Mouse (Mus musculus) intestine, embryonic 16.5 days (tissue): ENCODE results near the gene Anxa6. TPM values are rescaled to one million over a fixed set of nuclear protein-coding genes. Genes with fewer than 3 reads are reported as not detected.

ENCODE experiments used
- ATAC-seq: fragments of 200-750 bp; cut with Nextera tagmentation; 2 replicates; pipeline ENCODE4 v1.8.0; 2017; ENCODE audit warnings: moderate TSS enrichment, moderate library complexity
- H3K27ac ChIP-seq: fragments of 300-500 bp; sonication (generic); 2 replicates; pipeline ENCODE4 v1.5.1; 2014; ENCODE audit warnings: mild to moderate bottlenecking, low read length
- H3K27me3 ChIP-seq: fragments of 300-500 bp; sonication (generic); replicated peaks from 2 replicates; pipeline ENCODE4 v1.6.1; 2014; ENCODE audit warnings: low read length, control low read depth, mixed read lengths; ENCODE audit not compliant: control insufficient read depth, insufficient read depth
- H3K36me3 ChIP-seq: fragments of 300-500 bp; sonication (generic); 2 replicates; pipeline ENCODE4 v1.6.1; 2014; ENCODE audit warnings: low read length, control low read depth; ENCODE audit not compliant: control insufficient read depth, insufficient read depth
- H3K4me1 ChIP-seq: fragments of 300-500 bp; sonication (generic); 2 replicates; pipeline ENCODE4 v1.6.1; 2014; ENCODE audit warnings: low read length, control low read depth, mixed read lengths; ENCODE audit not compliant: control insufficient read depth, insufficient read depth
- H3K4me2 ChIP-seq: fragments of 300-500 bp; sonication (generic); 2 replicates; pipeline ENCODE4 v1.6.1; 2014; ENCODE audit warnings: low read depth, low read length, control low read depth
- H3K4me3 ChIP-seq: fragments of 300-500 bp; sonication (generic); 2 replicates; pipeline ENCODE4 v1.5.1; 2014; ENCODE audit warnings: mild to moderate bottlenecking, low read length
- H3K9ac ChIP-seq: fragments of 300-500 bp; sonication (generic); 2 replicates; pipeline ENCODE4 v1.6.1; 2014; ENCODE audit warnings: low read depth, low read length
- H3K9me3 ChIP-seq: fragments of 300-500 bp; sonication (generic); 2 replicates; pipeline ENCODE4 v1.6.1; 2016; ENCODE audit warnings: low read length, control low read depth; ENCODE audit not compliant: control insufficient read depth
- WGBS: fragments of 180-500 bp; shearing (Covaris S2); extraction: QIAGEN DNeasy Blood & Tissue Kit; methylation state at CpG from one replicate; pipeline ENCODE4 v1.1.7; 2014; 5-methylcytosine and 5-hydroxymethylcytosine counted together
- polyA plus RNA-seq: library from polyadenylated mRNA; unstranded; fragments of >200 nt; fragmentation: Nextera tagmentation; extraction: Ambion mirVana; gene quantifications from 2 replicates; pipeline ENCODE4 v1.2.1, GENCODE M21; 2015

Anxa6 gene
- polyA plus RNA-seq, 1 experiment from 2014 or later = 247 TPM

DNA sequence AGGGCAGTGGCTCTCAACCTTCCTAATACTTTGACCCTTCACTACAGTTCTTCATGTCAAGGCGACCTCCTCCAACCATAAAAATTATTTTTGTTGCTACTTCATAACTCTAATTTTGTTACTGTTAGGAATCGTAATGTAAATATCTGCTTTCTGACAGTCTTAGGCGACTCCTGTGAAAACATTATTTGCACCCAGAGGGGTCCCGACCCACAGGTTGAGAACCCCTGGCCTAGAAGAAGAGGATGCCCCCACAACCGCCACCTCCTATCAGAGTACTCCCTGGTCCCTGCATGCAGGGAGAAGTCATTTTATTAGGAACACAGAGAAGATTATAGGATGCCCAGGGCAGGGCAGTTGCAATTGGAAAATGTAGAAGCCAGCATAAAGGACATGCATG, 38.1 kb upstream of the Anxa6 start:
- H3K4me3 ChIP-seq = no peak overlapping the region
- no peak overlapping the region for H3K27ac ChIP-seq
- H3K4me2 ChIP-seq = no peak overlapping the region
- WGBS = 86% methylated on average over 5 of the region's 5 CpGs
- H3K9me3 ChIP-seq = no peaks in the 10 kb centered on the region
- peaks cover 3% of the 10 kb centered on the region; the same call in 1 of the 2 replicates for H3K4me1 ChIP-seq
- no peak for ATAC-seq
- no peak overlapping the region for H3K9ac ChIP-seq
- H3K36me3 ChIP-seq = no peaks in the 10 kb centered on the region
- H3K27me3 ChIP-seq = no peaks in the 10 kb centered on the region

DNA sequence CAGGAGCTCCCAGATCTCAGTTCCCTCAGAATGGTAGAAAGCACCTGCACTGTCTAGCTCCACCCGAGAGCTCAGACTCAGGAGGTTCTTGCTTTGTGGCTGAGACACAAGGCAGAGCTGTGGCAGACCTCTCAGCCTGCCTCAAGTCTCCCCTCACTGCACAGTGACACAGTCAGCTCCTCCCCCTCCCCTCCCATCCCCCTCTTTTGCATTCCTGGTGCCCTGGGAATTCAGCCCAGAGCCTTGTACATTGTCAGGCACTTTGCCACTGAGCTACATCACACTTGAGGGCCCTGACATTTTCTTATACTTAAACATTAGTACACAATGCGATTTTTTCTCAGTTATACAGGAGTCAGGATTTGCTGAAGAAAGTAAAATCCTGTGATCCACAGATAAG, 35.8 kb upstream of the Anxa6 start:
- no peak overlapping the region for H3K4me2 ChIP-seq

DNA sequence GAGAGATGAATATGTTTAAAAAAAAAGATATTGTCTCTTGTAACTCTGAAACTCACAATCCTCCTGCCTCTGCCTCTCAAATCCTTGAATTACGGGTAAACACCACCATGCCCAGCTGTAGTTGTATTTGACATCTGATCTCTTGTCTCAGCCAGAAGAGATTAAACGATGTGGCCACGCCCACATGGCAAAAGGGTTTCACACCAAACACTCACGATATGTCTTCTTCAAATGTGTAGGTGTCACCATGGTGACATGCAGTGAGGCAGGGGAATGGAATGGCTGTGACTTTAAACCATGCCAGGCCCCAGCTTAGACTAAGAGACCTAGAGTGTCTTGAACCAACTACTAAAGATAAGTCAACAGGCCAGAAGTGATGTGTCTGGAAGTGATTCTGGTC, 33.7 kb upstream of the Anxa6 start:
- no peaks in the 10 kb centered on the region for H3K4me1 ChIP-seq
- H3K27me3 ChIP-seq = no peaks in the 10 kb centered on the region
- H3K27ac ChIP-seq = no peak overlapping the region
- H3K4me2 ChIP-seq = no peak overlapping the region
- no peak overlapping the region for H3K4me3 ChIP-seq
- no peak for ATAC-seq
- H3K9ac ChIP-seq = no peak overlapping the region
- WGBS = 65% methylated on average over 4 of the region's 4 CpGs
- H3K9me3 ChIP-seq = no peaks in the 10 kb centered on the region
- H3K36me3 ChIP-seq = no peaks in the 10 kb centered on the region

More for the DNA sequence above, 35.8 kb upstream of the Anxa6 start:
- Histone ChIP-seq H3K9ac (no peak overlapping the region), H3K27ac (no peak overlapping the region), H3K36me3 (no peaks in the 10 kb centered on the region), H3K27me3 (no peaks in the 10 kb centered on the region), H3K4me3 (no peak overlapping the region), H3K4me1 (no peaks in the 10 kb centered on the region), H3K9me3 (no peaks in the 10 kb centered on the region)
- no peak for ATAC-seq
- 34% methylated on average over 2 of the region's 2 CpGs for WGBS

DNA sequence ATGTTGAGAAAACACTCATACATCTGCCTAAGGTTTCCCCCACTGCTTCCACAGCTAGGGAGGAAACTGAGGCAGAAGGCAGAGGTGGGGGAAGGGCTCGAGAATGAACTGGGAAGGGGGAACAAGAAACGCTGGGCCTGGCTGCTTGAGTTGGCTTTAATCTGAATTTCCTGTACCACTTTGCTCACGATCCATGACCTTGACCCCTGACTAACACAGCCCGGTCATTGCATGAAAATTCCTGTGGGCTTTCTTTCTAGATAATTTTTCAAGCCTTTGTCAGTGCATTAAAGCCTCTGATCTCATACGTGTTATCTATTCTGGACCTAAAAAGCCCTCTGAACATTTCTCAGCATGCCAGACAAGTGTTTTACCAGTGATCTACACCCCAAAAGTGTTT, 29.6 kb upstream of the Anxa6 start:
- no peak for ATAC-seq
- 41% methylated on average over 5 of the region's 5 CpGs for WGBS

DNA sequence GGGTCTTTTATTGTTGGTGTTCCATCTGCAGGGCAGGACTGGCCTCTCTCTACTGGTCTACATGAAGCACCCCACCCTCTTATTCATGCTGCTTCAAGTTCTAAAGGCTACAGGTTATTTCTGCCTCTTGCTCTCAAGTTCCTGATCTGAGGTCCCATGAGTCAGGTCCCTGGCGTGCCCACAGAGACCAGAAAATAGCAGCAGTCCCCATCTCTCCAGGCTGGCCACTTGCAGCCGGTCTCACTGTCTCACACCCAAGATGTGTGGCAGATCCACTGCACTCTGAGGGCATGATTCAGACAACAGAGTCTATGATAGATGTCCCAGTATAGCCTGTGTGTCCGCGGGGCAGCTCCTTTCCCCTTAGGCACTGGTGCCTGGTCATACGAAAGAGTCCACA, 27.6 kb upstream of the Anxa6 start:
- WGBS = 90% methylated on average over 5 of the region's 5 CpGs
- no peak overlapping the region for H3K27ac ChIP-seq
- ATAC-seq = no peak

More for the DNA sequence above, 29.6 kb upstream of the Anxa6 start:
- H3K27ac ChIP-seq = no peak overlapping the region
- no peak overlapping the region for H3K4me2 ChIP-seq
- H3K9me3 ChIP-seq = no peaks in the 10 kb centered on the region
- no peak overlapping the region for H3K4me3 ChIP-seq
- no peaks in the 10 kb centered on the region for H3K27me3 ChIP-seq
- H3K4me1 ChIP-seq = no peaks in the 10 kb centered on the region
- no peaks in the 10 kb centered on the region for H3K36me3 ChIP-seq
- H3K9ac ChIP-seq = no peak overlapping the region

DNA sequence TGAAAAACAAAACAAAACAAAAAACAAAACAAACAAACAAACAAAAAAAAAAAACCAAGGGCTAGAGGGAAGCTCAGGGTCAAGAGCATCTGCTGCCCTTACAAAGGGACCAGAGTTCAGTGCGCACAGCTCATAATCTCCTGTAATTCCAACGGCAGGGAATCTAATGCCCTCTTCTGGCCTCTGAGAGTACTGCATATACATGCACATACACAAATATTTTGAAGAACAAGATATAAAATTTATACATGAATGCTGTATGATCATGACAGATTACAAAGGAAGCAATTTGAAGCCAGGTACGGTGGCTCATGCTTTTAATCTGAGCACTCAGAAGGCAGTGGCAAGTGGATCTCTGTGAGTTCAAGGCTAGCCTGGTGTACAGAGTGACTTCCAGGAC, 24.3 kb upstream of the Anxa6 start:
- Histone ChIP-seq H3K4me3 (no peak overlapping the region), H3K27me3 (no peaks in the 10 kb centered on the region), H3K4me1 (no peaks in the 10 kb centered on the region), H3K9ac (no peak overlapping the region), H3K9me3 (no peaks in the 10 kb centered on the region), H3K27ac (no peak overlapping the region), H3K36me3 (no peaks in the 10 kb centered on the region), H3K4me2 (no peak overlapping the region)
- ATAC-seq = no peak
- WGBS = 85% methylated on average over 3 of the region's 3 CpGs

More for the DNA sequence above, 27.6 kb upstream of the Anxa6 start:
- H3K27me3 ChIP-seq = no peaks in the 10 kb centered on the region
- no peak overlapping the region for H3K4me2 ChIP-seq
- H3K4me1 ChIP-seq = no peaks in the 10 kb centered on the region
- no peaks in the 10 kb centered on the region for H3K36me3 ChIP-seq
- no peaks in the 10 kb centered on the region for H3K9me3 ChIP-seq
- no peak overlapping the region for H3K9ac ChIP-seq
- H3K4me3 ChIP-seq = no peak overlapping the region

DNA sequence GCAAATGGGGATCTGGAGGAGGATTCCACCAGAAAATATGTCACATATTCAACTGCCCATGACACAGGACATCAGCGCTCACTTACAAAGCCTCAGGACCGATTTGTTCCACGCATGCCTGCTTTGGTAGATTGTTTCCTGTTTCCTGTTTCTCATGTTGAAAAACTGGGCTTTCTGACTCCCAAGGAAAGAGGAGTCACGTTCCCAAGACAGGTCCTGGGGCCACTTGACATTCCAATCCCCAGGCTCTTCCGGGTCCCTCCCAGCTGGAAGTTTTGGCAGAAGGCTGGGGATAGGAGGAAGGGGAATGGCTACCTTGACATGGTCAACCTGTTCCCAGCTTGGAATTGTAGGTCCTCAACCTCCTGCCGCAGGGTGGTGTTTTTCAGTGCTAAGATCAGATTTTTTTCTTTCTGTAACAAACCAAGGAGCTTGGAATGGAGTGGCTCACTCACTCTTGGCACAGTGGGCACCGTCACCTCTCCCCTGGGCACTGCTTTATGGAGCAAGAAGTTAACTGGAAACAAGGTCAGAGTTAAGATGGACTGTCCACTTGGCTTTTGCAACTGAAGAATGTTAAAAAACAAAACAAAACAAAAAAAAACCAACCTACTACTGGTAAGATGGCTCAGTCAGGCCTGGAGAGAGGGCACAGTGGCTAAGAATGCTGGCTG, 17.7 kb upstream of the Anxa6 start:
- Histone ChIP-seq H3K27me3 (no peaks in the 10 kb centered on the region), H3K9ac (no peak overlapping the region), H3K4me3 (no peak overlapping the region), H3K36me3 (no peaks in the 10 kb centered on the region), H3K27ac (no peak overlapping the region), H3K4me2 (no peak overlapping the region), H3K9me3 (no peaks in the 10 kb centered on the region), H3K4me1 (0 out of 2 replicates have a peak, but pooled peaks cover 2% of the 10 kb centered on the region)
- 71% methylated on average over 7 of the region's 7 CpGs for WGBS
- ATAC-seq = no peak

DNA sequence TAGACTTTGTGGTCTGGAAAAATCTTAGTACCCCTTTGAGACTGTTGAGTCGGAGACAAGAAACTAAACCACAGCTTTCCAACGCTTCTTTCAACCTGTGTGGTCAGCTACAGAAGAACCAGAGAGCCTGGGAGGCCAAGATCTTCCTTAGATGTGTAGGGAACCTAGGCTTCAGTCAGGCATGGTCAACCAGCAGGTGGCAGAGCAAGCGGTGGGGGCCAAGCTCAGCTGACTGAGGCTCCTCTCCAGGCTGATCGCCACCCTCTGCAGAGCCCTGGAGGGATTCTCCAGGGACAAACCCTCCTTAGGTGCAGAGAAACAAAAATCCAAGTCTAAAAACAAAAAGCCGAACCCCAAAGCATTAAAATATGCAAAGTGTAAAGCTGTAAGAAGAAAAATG, 13.4 kb upstream of the Anxa6 start:
- no peak for ATAC-seq
- H3K4me2 ChIP-seq = no peak overlapping the region

DNA sequence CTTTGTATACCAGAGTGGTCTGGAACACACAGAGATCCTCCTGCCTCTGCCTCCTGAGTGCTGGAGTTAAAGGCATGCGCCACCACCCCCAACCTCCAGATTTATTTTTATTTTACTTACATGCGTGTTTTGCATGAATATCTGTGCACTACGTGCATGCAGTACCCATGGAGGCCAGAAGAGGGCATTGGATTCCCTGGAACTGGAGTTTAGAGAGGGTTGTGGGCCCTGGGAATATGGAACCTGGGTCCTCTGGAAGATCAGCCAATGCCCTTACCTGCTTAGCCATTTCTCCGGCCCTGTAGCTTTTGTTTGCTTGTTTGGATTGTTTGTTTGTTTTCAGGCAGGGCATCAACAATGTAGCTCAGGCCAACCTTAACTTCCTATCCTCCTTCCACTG, 8.1 kb upstream of the Anxa6 start:
- Histone ChIP-seq H3K36me3 (no peaks in the 10 kb centered on the region), H3K4me2 (no peak overlapping the region), H3K27me3 (no peaks in the 10 kb centered on the region), H3K9me3 (no peaks in the 10 kb centered on the region), H3K4me3 (no peak overlapping the region), H3K27ac (no peak overlapping the region), H3K9ac (no peak overlapping the region), H3K4me1 (no peaks in the 10 kb centered on the region)
- no peak for ATAC-seq
- 85% methylated on average over 4 of the region's 4 CpGs for WGBS

More for the DNA sequence above, 13.4 kb upstream of the Anxa6 start:
- 0 out of 2 replicates have a peak, but pooled peaks cover 2% of the 10 kb centered on the region for H3K4me1 ChIP-seq
- H3K9ac ChIP-seq = no peak overlapping the region
- H3K27me3 ChIP-seq = no peaks in the 10 kb centered on the region
- no peak overlapping the region for H3K4me3 ChIP-seq
- no peak overlapping the region for H3K27ac ChIP-seq
- no peaks in the 10 kb centered on the region for H3K36me3 ChIP-seq
- no peaks in the 10 kb centered on the region for H3K9me3 ChIP-seq
- WGBS = 56% methylated on average over 5 of the region's 5 CpGs

DNA sequence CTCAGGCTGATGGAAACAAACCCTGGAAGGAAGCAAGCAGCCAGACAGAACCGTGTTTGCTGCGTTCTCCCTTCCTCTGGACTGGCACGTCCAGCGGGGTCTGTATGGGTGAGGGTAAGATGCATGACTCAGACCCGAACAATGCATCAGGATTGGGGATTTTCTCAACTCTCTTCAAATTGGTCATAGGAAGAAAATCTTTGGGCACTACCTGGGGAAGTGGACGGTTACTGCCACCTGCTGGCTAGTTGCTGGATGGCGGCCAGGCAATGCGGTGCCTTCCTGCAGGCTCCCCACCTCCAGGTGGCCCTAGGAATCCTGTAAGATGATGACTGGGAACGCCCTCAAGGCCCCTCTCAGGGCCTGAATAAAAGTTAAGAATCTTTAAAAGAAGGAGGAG, 6.3 kb upstream of the Anxa6 start:
- no peak overlapping the region for H3K4me3 ChIP-seq
- no peaks in the 10 kb centered on the region for H3K9me3 ChIP-seq
- no peaks in the 10 kb centered on the region for H3K4me1 ChIP-seq
- H3K27ac ChIP-seq = no peak overlapping the region
- WGBS = 4% methylated on average over 9 of the region's 9 CpGs
- no peaks in the 10 kb centered on the region for H3K27me3 ChIP-seq
- no peaks in the 10 kb centered on the region for H3K36me3 ChIP-seq
- no peak overlapping the region for H3K4me2 ChIP-seq
- H3K9ac ChIP-seq = no peak overlapping the region
- ATAC-seq = peak; percentile 74
